Mouse (Mus musculus) bone marrow macrophage, adult 2 months (primary cell): ENCODE measurements around the gene Cpa5. TPM values are rescaled to one million over a fixed set of nuclear protein-coding genes. Genes with fewer than 3 reads are reported as not detected.

Experiments
- H3K27ac ChIP-seq: 2 replicates; pipeline ENCODE4 v1.5.1; 2012; ENCODE audit warnings: low read depth, low read length; ENCODE audit not compliant: insufficient read depth
- H3K4me1 ChIP-seq: 2 replicates; pipeline ENCODE4 v1.6.1; 2012; ENCODE audit warnings: low read length; ENCODE audit not compliant: control insufficient read depth, insufficient read depth
- H3K4me3 ChIP-seq: 2 replicates; pipeline ENCODE4 v1.5.1; 2012; ENCODE audit warnings: mild to moderate bottlenecking, low read length, moderate library complexity; ENCODE audit not compliant: insufficient read depth
- CTCF ChIP-seq: IDR thresholded peaks from 2 replicates; pipeline ENCODE4 v1.5.1; 2012; ENCODE audit warnings: low read depth, mild to moderate bottlenecking, low read length, moderate library complexity
- POLR2A ChIP-seq: IDR thresholded peaks from 2 replicates; pipeline ENCODE4 v1.6.1; 2012; ENCODE audit warnings: mild to moderate bottlenecking, low read depth, low read length, borderline replicate concordance
- polyA plus RNA-seq: library from polyadenylated mRNA; stranded (reverse); fragments of >200 nt; gene quantifications from 2 replicates; pipeline ENCODE4 v1.2.4, GENCODE M21; 2012; ENCODE audit not compliant: missing spikeins, insufficient read depth, insufficient read length

Cpa5 gene
- polyA plus RNA-seq, 1 experiment, result not detected

GRCm38 (mm10) chr6:30676506-30676905 is 65.7 kb downstream of the Cpa5 start:
- Histone ChIP-seq H3K4me1 (no peaks in the 10 kb centered on the region), H3K27ac (no peak overlapping the region), H3K4me3 (no peak overlapping the region)
- no peak for TF ChIP-seq POLR2A
- TF ChIP-seq CTCF, result no peak

DNA sequence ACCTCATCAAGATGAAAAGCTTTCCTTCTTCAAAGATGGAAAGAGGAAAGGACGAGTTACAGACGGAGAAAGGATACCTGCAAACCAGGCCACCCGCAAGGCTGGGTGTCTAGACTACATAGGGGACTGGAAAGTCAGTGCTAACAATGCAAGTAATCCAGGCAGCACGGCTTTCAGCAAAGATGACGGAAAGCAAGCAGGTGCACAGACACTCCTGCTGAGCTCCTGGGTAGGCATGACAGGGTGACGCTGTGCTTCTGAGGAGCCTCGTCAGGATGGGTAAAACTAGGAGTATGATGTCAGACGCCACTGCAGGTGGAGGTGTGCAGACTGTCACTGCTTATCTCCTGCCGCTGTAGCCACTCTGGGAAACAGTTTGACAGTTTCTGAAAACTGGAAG is 66.8 kb downstream of the Cpa5 start:
- Histone ChIP-seq H3K27ac (no peak overlapping the region), H3K4me3 (no peak overlapping the region), H3K4me1 (no peaks in the 10 kb centered on the region)
- TF ChIP-seq POLR2A (no peak), CTCF (no peak)

GRCm38 (mm10) chr6:30678482-30678881 is 67.7 kb downstream of the Cpa5 start:
- H3K4me1 ChIP-seq, result no peaks in the 10 kb centered on the region
- H3K27ac ChIP-seq, result no peak overlapping the region
- TF ChIP-seq CTCF, result no peak
- TF ChIP-seq POLR2A, result no peak
- no peak overlapping the region for H3K4me3 ChIP-seq

GRCm38 (mm10) chr6:30679567-30679966 is 68.8 kb downstream of the Cpa5 start:
- TF ChIP-seq POLR2A, result no peak
- TF ChIP-seq CTCF, result no peak
- H3K4me1 ChIP-seq, result no peaks in the 10 kb centered on the region
- H3K4me3 ChIP-seq, result no peak overlapping the region
- no peak overlapping the region for H3K27ac ChIP-seq

DNA sequence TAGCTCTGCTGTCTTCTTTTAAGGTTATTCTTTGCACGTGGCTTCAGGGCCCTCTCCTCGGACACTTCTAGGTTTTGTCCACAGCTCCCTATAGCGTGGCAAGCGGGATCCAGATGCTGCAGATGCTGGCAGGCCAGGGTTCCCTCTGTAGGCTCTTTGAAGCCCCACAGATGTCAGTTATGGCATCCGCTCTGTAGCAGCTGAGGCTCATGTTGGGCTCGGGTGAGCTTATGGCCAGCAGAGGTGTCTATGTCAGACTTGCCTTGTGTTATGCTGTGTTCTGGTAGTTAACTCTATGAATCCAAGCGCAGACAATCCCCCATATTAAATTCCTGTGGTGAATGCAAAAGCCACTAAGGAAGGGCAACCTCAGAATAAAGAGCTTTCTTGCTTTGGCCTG is 69.6 kb downstream of the Cpa5 start:
- no peak overlapping the region for H3K27ac ChIP-seq
- H3K4me3 ChIP-seq, result no peak overlapping the region
- TF ChIP-seq CTCF, result no peak
- TF ChIP-seq POLR2A, result no peak
- no peaks in the 10 kb centered on the region for H3K4me1 ChIP-seq

Other genes starting within 250 kb of the Cpa5 start
- gene Zc3hc1, start 220.0 kb upstream of the Cpa5 start, polyA plus RNA-seq, result 16.7 and 18.9 TPM in 2 replicates
- 17.3 and 18.1 TPM in 2 replicates for gene Klhdc10, start 209.1 kb upstream of the Cpa5 start, polyA plus RNA-seq
- 23.9 and 31.8 TPM in 2 replicates for gene Tmem209, start 101.2 kb upstream of the Cpa5 start, polyA plus RNA-seq
- not detected in 2 replicates for gene Ssmem1, start 101.2 kb upstream of the Cpa5 start, polyA plus RNA-seq
- gene Cpa2, start 69.4 kb upstream of the Cpa5 start, polyA plus RNA-seq, result not detected in 2 replicates
- not detected in 2 replicates for gene Cpa4, start 42.6 kb upstream of the Cpa5 start, polyA plus RNA-seq
- not detected in 2 replicates for gene Cpa1, start 28.2 kb downstream of the Cpa5 start, polyA plus RNA-seq
- gene Cep41, start 82.7 kb downstream of the Cpa5 start, polyA plus RNA-seq, result 2.3 and 4.4 TPM in 2 replicates
- gene Mest, start 112.5 kb downstream of the Cpa5 start, polyA plus RNA-seq, result not detected in 2 replicates